Mouse (Mus musculus) MEL (cell line): ENCODE measurements at regions not wholly inside any gene's neighbourhood (a gene's known extent, or its start where the extent isn't known, plus 50 kb on each side); places are given as distances from the start of the nearest gene placed in this dataset.

Experiments
- DNase-seq: peaks from one replicate; pipeline ENCODE4 v3.0.0; 2011; ENCODE audit warnings: low read depth, low spot score
- H3K27ac ChIP-seq: 2 replicates; pipeline ENCODE4 v1.5.1; 2012; ENCODE audit warnings: low read depth, mild to moderate bottlenecking, control low read depth, low read length, moderate library complexity; ENCODE audit not compliant: control insufficient read depth
- H3K27me3 ChIP-seq, 2 experiments: fragments of 150-350 bp in 1 of 2; sonication (generic) in 1 of 2; 2 replicates each; pipeline ENCODE4 v1.6.1; 2012; ENCODE audit warnings: low read length in 2 of 2, mild to moderate bottlenecking in 2 of 2, improper control_type of control experiment in 1 of 2, moderate library complexity in 1 of 2; ENCODE audit not compliant: insufficient read depth in 2 of 2, control insufficient read depth in 1 of 2
- H3K36me3 ChIP-seq, 2 experiments: 2 replicates each; pipeline ENCODE4 v1.6.1; 2012 to 2014; ENCODE audit warnings: low read length in 2 of 2, improper control_type of control experiment in 1 of 2, inconsistent platforms in 1 of 2, mild to moderate bottlenecking in 1 of 2; ENCODE audit not compliant: insufficient read depth in 2 of 2, control insufficient read depth in 1 of 2
- H3K4me1 ChIP-seq, 2 experiments: fragments of 150-350 bp in 1 of 2; sonication (generic) in 1 of 2; 2 replicates each; pipeline ENCODE4 v1.6.1; 2012; ENCODE audit warnings: low read length in 2 of 2, improper control_type of control experiment in 1 of 2, mild to moderate bottlenecking in 1 of 2; ENCODE audit not compliant: insufficient read depth in 2 of 2, control insufficient read depth in 1 of 2
- H3K4me3 ChIP-seq, 2 experiments: fragments of 150-350 bp in 1 of 2; sonication (generic) in 1 of 2; 2 replicates each; pipeline ENCODE4 v1.5.1; 2012; ENCODE audit warnings: low read depth in 2 of 2, low read length in 2 of 2, mild to moderate bottlenecking in 2 of 2, moderate library complexity in 2 of 2, control low read depth in 1 of 2, improper control_type of control experiment in 1 of 2; ENCODE audit not compliant: control insufficient read depth in 1 of 2, insufficient read depth in 1 of 2
- H3K79me2 ChIP-seq: 2 replicates; pipeline ENCODE4 v1.6.1; 2012; ENCODE audit warnings: mild to moderate bottlenecking, low read length, moderate library complexity; ENCODE audit not compliant: control insufficient read depth, poor library complexity, insufficient read depth
- H3K9ac ChIP-seq: 2 replicates; pipeline ENCODE4 v1.6.1; 2012; ENCODE audit warnings: low read depth, mild to moderate bottlenecking, control low read depth, low read length, moderate library complexity; ENCODE audit not compliant: control insufficient read depth, poor library complexity, severe bottlenecking
- H3K9me3 ChIP-seq: fragments of 150-350 bp; sonication (generic); replicated peaks from 2 replicates; pipeline ENCODE4 v1.6.1; 2012; ENCODE audit warnings: mild to moderate bottlenecking, low read length, improper control_type of control experiment, moderate library complexity; ENCODE audit not compliant: insufficient read depth
- CHD2 ChIP-seq: IDR thresholded peaks from 2 replicates; pipeline ENCODE4 v1.6.1; 2011; ENCODE audit warnings: low read length, improper control_type of control experiment
- CTCF ChIP-seq, 3 experiments: IDR thresholded peaks in 2 of 3; conservative IDR thresholded peaks in 1 of 3; 2 replicates each; pipeline ENCODE4 v1.5.1; 2011 to 2012; ENCODE audit warnings: low read length in 3 of 3, low read depth in 2 of 3, mild to moderate bottlenecking in 2 of 3, improper control_type of control experiment in 1 of 3, inconsistent platforms in 1 of 3, mixed read lengths in 1 of 3, moderate library complexity in 1 of 3; ENCODE audit not compliant: control insufficient read depth in 1 of 3, insufficient read depth in 1 of 3, poor library complexity in 1 of 3, severe bottlenecking in 1 of 3
- E2F4 ChIP-seq: IDR thresholded peaks from 2 replicates; pipeline ENCODE4 v1.6.1; 2011; ENCODE audit warnings: low read depth, low read length, improper control_type of control experiment, borderline replicate concordance
- ELF1 ChIP-seq: IDR thresholded peaks from 2 replicates; pipeline ENCODE4 v1.6.1; 2014; ENCODE audit warnings: low read depth, mild to moderate bottlenecking, inconsistent platforms, low read length, improper control_type of control experiment, moderate library complexity
- EP300 ChIP-seq, 2 experiments: IDR thresholded peaks; 2 replicates each; pipeline ENCODE4 v1.6.1; 2011; ENCODE audit warnings: improper control_type of control experiment in 2 of 2, low read length in 2 of 2, low read depth in 1 of 2, mild to moderate bottlenecking in 1 of 2
- ETS1 ChIP-seq: IDR thresholded peaks from 2 replicates; pipeline ENCODE4 v1.6.1; 2012; ENCODE audit warnings: low read depth, mild to moderate bottlenecking, inconsistent platforms, low read length, improper control_type of control experiment, moderate library complexity
- GATA1 ChIP-seq: IDR thresholded peaks from 2 replicates; pipeline ENCODE4 v1.6.1; 2011; ENCODE audit warnings: low read depth, low read length, improper control_type of control experiment
- HCFC1 ChIP-seq: IDR thresholded peaks from 2 replicates; pipeline ENCODE4 v1.6.1; 2012; ENCODE audit warnings: low read depth, mild to moderate bottlenecking, inconsistent platforms, low read length, improper control_type of control experiment, moderate library complexity
- JUND ChIP-seq: IDR thresholded peaks from 2 replicates; pipeline ENCODE4 v1.6.1; 2011; ENCODE audit warnings: low read depth, mild to moderate bottlenecking, improper control_type of control experiment, low read length
- KAT2A ChIP-seq: conservative IDR thresholded peaks from 2 replicates; pipeline ENCODE4 v1.6.1; 2012; ENCODE audit warnings: low read depth, low read length, improper control_type of control experiment, inconsistent platforms
- MAX ChIP-seq: IDR thresholded peaks from 2 replicates; pipeline ENCODE4 v1.6.1; 2011; ENCODE audit warnings: low read length, improper control_type of control experiment
- MAZ ChIP-seq: IDR thresholded peaks from 2 replicates; pipeline ENCODE4 v1.6.1; 2012; ENCODE audit warnings: low read depth, mild to moderate bottlenecking, inconsistent platforms, low read length, improper control_type of control experiment
- MEF2A ChIP-seq: IDR thresholded peaks from 2 replicates; pipeline ENCODE4 v1.6.1; 2014; ENCODE audit warnings: low read depth, mild to moderate bottlenecking, inconsistent platforms, low read length, improper control_type of control experiment; ENCODE audit not compliant: poor library complexity, insufficient replicate concordance, severe bottlenecking; ENCODE audit errors: extremely low read depth
- MXI1 ChIP-seq: IDR thresholded peaks from 2 replicates; pipeline ENCODE4 v1.6.1; 2011; ENCODE audit warnings: mild to moderate bottlenecking, low read depth, low read length, improper control_type of control experiment
- MYC ChIP-seq: IDR thresholded peaks from 2 replicates; pipeline ENCODE4 v1.6.1; 2011; ENCODE audit warnings: low read depth, mild to moderate bottlenecking, low read length, improper control_type of control experiment, moderate library complexity
- NELFE ChIP-seq: IDR thresholded peaks from 2 replicates; pipeline ENCODE4 v1.6.1; 2011; ENCODE audit warnings: low read depth, low read length, improper control_type of control experiment
- NRF1 ChIP-seq: IDR thresholded peaks from 2 replicates; pipeline ENCODE4 v1.6.1; 2014; ENCODE audit warnings: low read depth, mild to moderate bottlenecking, inconsistent platforms, low read length, improper control_type of control experiment, moderate library complexity; ENCODE audit not compliant: poor library complexity, insufficient read depth, severe bottlenecking
- POLR2A ChIP-seq, 2 experiments: IDR thresholded peaks; 2 replicates each; pipeline ENCODE4 v1.6.1; 2011 to 2012; ENCODE audit warnings: low read length in 2 of 2, mild to moderate bottlenecking in 2 of 2, control low read depth in 1 of 2, improper control_type of control experiment in 1 of 2, low read depth in 1 of 2, moderate library complexity in 1 of 2; ENCODE audit not compliant: control insufficient read depth in 1 of 2, insufficient read depth in 1 of 2, poor library complexity in 1 of 2
- POLR2AphosphoS2 ChIP-seq: IDR thresholded peaks from 2 replicates; pipeline ENCODE4 v1.6.1; 2011; ENCODE audit warnings: low read length, improper control_type of control experiment
- POLR2AphosphoS5 ChIP-seq: IDR thresholded peaks from 2 replicates; pipeline ENCODE4 v1.6.1; 2012; ENCODE audit warnings: low read depth, borderline replicate concordance, mild to moderate bottlenecking, inconsistent platforms, low read length, moderate library complexity, mixed read lengths
- RAD21 ChIP-seq: IDR thresholded peaks from 2 replicates; pipeline ENCODE4 v1.6.1; 2011; ENCODE audit warnings: mild to moderate bottlenecking, low read depth, low read length, improper control_type of control experiment
- SIN3A ChIP-seq: IDR thresholded peaks from 2 replicates; pipeline ENCODE4 v1.6.1; 2012; ENCODE audit warnings: low read length, improper control_type of control experiment, inconsistent platforms
- SMC3 ChIP-seq: IDR thresholded peaks from 2 replicates; pipeline ENCODE4 v1.6.1; 2011; ENCODE audit warnings: low read depth, low read length, improper control_type of control experiment
- TAL1 ChIP-seq: IDR thresholded peaks from 2 replicates; pipeline ENCODE4 v1.6.1; 2012; ENCODE audit warnings: mild to moderate bottlenecking, inconsistent platforms, low read length, moderate library complexity, mixed read lengths
- TBP ChIP-seq: IDR thresholded peaks from 2 replicates; pipeline ENCODE4 v1.8.0; 2011; ENCODE audit warnings: low read depth, low read length, improper control_type of control experiment
- TCF12 ChIP-seq: IDR thresholded peaks from 2 replicates; pipeline ENCODE4 v1.6.1; 2014; ENCODE audit warnings: low read depth, mild to moderate bottlenecking, inconsistent platforms, low read length, improper control_type of control experiment, moderate library complexity
- UBTF ChIP-seq: IDR thresholded peaks from 2 replicates; pipeline ENCODE4 v1.6.1; 2012; ENCODE audit warnings: low read depth, mild to moderate bottlenecking, inconsistent platforms, low read length, improper control_type of control experiment, moderate library complexity, borderline replicate concordance; ENCODE audit not compliant: insufficient read depth
- USF2 ChIP-seq, 2 experiments: IDR thresholded peaks; 2 replicates each; pipeline ENCODE4 v1.6.1; 2011 to 2012; ENCODE audit warnings: improper control_type of control experiment in 2 of 2, low read length in 2 of 2, borderline replicate concordance in 1 of 2, inconsistent platforms in 1 of 2, low read depth in 1 of 2, mild to moderate bottlenecking in 1 of 2; ENCODE audit not compliant: insufficient read depth in 1 of 2
- ZC3H11A ChIP-seq: IDR thresholded peaks from 2 replicates; pipeline ENCODE4 v1.6.1; 2012; ENCODE audit warnings: low read depth, mild to moderate bottlenecking, inconsistent platforms, low read length, improper control_type of control experiment
- ZKSCAN1 ChIP-seq: IDR thresholded peaks from 2 replicates; pipeline ENCODE4 v1.6.1; 2012; ENCODE audit warnings: low read depth, mild to moderate bottlenecking, inconsistent platforms, low read length, improper control_type of control experiment, moderate library complexity
- ZMIZ1 ChIP-seq: IDR thresholded peaks from 2 replicates; pipeline ENCODE4 v1.6.1; 2012; ENCODE audit warnings: low read depth, mild to moderate bottlenecking, inconsistent platforms, low read length, improper control_type of control experiment, moderate library complexity
- ZNF384 ChIP-seq: IDR thresholded peaks from 2 replicates; pipeline ENCODE4 v1.6.1; 2012; ENCODE audit warnings: low read depth, mild to moderate bottlenecking, inconsistent platforms, low read length, improper control_type of control experiment

- no peak overlapping the region for H3K27ac ChIP-seq
- TF ChIP-seq ZNF384 (no peak), GATA1 (peak; percentile 26; the same call in 1 of the 2 replicates)
- H3K9ac ChIP-seq = no peak overlapping the region
- H3K9me3 ChIP-seq = no peaks in the 10 kb centered on the region
- no peak for DNase-seq
- no peaks in the 10 kb centered on the region for H3K79me2 ChIP-seq
- peaks cover 10 to 17% of the 10 kb centered on the region in 2 experiments for H3K4me1 ChIP-seq
- H3K4me3 ChIP-seq = no peak overlapping the region
- H3K27me3 ChIP-seq = no peaks in the 10 kb centered on the region
- peaks cover 0 to 22% of the 10 kb centered on the region in 2 experiments; a peak in 2 of 4 replicates for H3K36me3 ChIP-seq
These were observed 59.9 kb downstream of the S1pr1 start for GRCm38 (mm10) chr3:115655020-115655419.

- Histone ChIP-seq H3K27ac (peak overlapping the region; percentile 2; the same call in 1 of the 2 replicates), H3K79me2 (no peaks in the 10 kb centered on the region), H3K4me3 (no peak overlapping the region), H3K4me1 (peaks cover 10 to 17% of the 10 kb centered on the region in 2 experiments), H3K36me3 (peaks cover 0 to 22% of the 10 kb centered on the region in 2 experiments; a peak in 2 of 4 replicates), H3K9ac (no peak overlapping the region), H3K27me3 (no peaks in the 10 kb centered on the region), H3K9me3 (no peaks in the 10 kb centered on the region)
- peak; percentile 59 for DNase-seq
- TF ChIP-seq ZMIZ1 (no peak), POLR2AphosphoS5 (no peak), SMC3 (no peak), NRF1 (no peak), MAX (no peak), USF2 (IDR thresholded peaks at IDR 0.05; ENCODE audit: borderline replicate concordance in 1 of 2, insufficient read depth in 1 of 2, low read depth in 1 of 2, low read length in 2 of 2) (no peak), ZKSCAN1 (no peak), TCF12 (peak; percentile 78), ZC3H11A (no peak), SIN3A (no peak), TAL1 (peak; percentile 38), RAD21 (no peak), ELF1 (no peak), POLR2A (IDR thresholded peaks at IDR 0.05; ENCODE audit: control insufficient read depth in 1 of 2, insufficient read depth in 1 of 2, low read depth in 1 of 2, low read length in 2 of 2, poor library complexity in 1 of 2) (no peak), ZNF384 (no peak), E2F4 (no peak), KAT2A (no peak), CTCF (IDR thresholded peaks at IDR 0.05 in 2 of 3, conservative IDR thresholded peaks at IDR 0.05 in 1 of 3; ENCODE audit: control insufficient read depth in 1 of 3, insufficient read depth in 1 of 3, low read depth in 2 of 3, low read length in 3 of 3, poor library complexity in 1 of 3, severe bottlenecking in 1 of 3) (no peak), TBP (no peak), EP300 (IDR thresholded peaks at IDR 0.05; ENCODE audit: low read depth in 1 of 2, low read length in 2 of 2) (peak; percentile 84 to 92), ETS1 (peak; percentile 45; the same call in 1 of the 2 replicates), NELFE (no peak), UBTF (no peak), GATA1 (peak; percentile 86), CHD2 (no peak), POLR2AphosphoS2 (no peak), MEF2A (no peak), JUND (no peak), MAZ (no peak), HCFC1 (no peak), MXI1 (no peak), MYC (peak; percentile 33; the same call in 1 of the 2 replicates)
These were observed 62.6 kb downstream of the S1pr1 start for GRCm38 (mm10) chr3:115652236-115652635.
